Mouse (Mus musculus) retina, postnatal 7 days (tissue): ENCODE data around the gene Col4a1.

Source experiments
- DNase-seq: peaks from one replicate; pipeline ENCODE4 v3.0.0-alpha.2; 2012; ENCODE audit warnings: low read depth, low spot score

Col4a1 gene

DNA sequence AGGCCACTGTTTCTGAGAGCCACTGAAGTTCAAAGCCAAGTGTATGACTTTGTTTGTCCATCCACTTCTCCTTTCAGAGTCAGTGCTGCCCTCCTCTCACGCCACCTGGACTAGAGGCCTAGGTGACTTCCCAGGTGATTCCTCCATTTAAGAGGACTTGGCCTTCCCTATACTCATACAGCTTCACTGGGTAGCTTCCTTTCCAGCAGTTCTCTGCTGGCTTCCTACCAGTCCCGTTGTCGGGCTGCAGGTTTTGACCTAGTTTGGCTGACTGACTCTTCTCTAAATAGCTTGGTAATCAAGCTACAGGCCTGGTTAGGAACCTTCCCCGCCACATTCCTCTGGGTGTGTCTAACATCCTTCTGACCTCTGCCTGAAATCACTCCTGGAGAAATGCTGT lies 18.9 kb upstream of the Col4a1 start:
- DNase-seq = no peak

DNA sequence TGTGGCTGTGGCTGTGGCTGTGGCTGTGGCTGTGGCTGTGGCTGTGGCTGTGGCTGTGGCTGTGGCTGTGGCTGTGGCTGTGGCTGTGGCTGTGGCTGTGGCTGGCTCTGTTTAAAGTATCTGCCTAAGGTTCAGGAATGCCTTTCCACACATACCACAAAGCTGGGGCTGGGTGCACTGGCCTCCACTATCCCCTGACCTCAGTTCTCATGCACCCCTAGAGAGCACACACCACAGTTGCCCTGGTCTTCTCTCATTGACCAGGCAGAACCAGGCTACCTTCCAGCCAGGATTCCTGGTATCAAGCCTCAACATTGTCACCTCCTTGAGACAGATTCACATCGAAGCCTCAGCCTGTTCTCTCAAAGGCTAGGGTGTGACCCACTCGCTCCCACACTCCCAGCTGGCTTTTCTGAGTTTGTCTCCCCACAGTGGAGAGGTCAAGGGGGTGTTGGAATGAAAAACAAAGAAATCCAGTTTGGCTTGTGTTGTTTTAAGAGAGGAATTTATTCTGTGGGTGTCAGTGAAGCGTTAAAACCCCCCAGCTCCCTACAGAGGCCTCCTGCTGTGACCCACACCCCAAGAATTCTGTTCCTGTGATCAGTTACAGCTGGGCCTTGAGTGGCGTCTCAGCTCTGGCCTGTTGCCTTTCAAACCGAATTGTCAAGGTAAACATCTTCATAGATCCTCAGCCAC lies 15.2 kb upstream of the Col4a1 start:
- no peak for DNase-seq

DNA sequence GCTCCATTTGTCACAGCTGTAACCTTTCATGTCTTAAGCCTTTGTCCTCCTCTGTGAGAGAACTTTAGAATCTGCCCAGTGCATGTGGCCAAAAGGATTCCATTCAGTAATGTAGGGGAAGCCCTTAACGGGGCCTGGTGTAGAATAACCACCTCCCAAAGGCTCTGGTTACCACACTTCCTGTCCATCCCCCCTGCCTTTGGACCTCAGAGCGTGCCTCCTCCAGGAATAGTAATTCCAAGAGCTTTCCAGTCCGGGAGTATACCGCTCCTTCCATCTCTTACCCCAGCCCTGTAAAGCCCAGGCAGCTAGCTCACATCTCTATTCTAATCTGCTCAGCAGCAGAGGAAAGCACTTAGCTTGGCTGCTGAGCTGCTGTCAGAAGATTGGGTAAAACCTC lies 14.7 kb upstream of the Col4a1 start:
- DNase-seq = no peak

DNA sequence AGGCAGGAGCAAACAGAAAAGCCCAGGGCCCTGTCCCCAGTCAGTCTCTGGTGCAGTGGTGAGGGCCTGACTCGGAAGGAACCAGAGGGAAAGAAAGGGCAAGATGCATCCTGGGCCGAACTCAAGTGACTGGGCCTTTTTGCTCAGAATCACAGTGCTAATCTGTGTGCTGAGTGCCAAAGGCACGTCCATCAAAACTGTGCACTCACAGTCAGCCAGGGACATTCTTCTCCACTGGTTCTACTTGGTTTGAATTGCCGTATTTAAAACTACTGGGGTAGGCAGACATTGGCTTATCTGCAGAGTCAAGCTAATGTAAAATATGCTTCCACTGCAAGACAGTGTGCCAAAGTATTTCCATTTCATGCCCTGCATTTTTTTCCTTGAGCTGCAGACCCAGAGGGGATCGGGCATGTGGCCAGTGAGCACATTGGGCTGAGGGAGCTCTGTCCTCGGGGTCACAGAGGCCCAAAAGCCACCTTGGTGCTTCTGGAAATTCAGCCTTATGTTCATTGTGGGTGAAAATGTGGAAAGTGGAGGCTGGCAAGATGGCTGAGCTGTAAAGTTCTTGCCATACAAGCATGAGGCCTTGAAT lies 12.3 kb upstream of the Col4a1 start:
- no peak for DNase-seq

DNA sequence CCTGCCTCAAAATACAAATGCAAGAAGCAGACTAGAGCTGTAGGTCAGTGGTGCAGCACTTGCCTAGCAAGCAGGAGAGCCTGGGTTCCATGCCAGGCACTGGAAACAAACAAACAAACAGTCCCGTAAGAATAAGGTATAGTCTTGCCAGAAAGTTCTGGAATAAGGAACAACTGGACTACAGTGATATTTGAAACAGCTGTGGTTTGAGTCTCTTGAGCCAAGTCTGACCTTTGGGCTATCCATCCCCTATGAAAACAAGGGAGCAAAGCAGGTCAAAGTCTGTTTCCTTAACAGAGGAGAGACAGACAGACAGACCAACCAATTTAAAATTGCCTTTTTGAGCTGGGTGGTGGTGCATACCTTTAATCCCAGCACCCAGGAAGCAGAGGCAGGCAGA lies 11.1 kb upstream of the Col4a1 start:
- no peak for DNase-seq

DNA sequence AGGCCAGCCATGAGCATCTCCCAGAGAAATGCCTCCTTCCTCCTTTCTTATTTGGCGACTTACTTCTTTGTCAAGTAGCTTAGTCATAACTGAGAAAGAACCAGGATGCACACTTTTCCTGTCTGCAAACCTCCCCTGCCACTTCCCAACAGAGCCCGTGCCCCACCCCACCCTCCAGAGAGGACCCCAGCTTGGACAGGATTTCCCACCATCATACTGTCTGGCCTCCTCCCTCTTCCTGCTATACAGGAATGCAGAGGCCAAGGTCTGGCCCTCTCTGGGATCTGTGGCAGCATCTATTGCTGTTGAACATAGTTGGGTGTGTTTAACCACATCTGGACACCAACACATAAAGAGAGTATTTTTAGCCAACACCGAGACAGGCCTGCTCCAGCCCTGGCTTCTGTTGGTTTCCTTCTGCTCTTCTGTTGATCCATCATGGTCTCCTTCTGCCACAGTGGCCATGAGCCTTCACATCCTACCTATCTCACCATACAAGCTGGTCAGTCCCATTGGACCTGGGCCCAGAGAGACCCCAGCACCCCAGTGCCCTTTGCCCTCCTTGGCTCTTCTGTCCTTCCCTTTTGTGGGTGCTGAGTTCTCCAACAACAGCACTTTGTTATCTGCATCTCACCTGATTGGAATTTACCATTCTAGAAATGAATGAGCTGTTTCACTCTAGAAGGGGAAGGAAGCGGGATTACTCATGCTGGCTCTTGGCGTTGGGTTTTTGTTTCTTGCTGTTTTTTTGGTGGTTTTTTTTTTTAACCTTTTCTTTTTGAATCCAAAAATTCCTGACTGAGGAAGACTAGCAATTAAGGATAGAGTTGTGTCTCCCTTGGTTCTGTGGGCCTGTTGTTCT lies 10.3 kb upstream of the Col4a1 start:
- no peak for DNase-seq

DNA sequence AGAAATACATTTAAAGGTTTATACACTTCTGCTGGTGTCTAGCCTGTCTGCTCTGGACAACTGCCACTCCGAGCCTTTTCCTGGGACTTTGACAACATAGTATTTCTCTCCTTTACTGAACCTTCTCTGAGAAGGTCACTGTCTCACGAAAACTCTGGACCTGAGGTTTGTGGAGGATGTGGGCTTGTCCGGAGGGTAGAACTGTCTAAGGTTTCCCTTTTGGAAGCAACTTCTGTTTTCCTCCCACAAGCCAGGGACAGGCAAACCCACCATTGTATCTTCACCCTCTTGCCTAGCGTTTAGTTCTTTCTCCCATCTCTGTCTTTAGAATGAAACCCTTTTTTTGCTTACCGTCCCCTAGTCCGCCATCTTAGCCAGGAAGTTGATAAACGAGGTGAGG lies 9.2 kb upstream of the Col4a1 start:
- no peak for DNase-seq

DNA sequence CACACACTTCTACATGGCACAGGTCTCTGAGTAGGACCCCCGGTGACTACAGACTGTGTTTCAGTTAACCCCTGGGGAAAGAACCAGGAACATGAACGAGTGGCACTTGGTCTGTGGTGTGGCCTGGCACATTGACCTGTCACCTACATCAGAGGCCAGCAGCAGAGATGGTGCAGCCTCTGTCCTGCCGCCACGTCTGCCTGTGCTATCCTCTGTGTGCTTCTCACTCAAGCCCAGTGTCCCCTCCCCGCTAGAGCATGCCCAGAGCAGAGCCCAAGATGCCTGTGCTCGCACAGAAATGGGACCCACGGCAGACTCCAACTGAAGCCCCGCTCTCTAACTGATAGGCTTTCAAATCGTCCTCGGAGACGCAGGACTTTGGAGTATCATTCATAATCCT lies 6.8 kb upstream of the Col4a1 start:
- no peak for DNase-seq

DNA sequence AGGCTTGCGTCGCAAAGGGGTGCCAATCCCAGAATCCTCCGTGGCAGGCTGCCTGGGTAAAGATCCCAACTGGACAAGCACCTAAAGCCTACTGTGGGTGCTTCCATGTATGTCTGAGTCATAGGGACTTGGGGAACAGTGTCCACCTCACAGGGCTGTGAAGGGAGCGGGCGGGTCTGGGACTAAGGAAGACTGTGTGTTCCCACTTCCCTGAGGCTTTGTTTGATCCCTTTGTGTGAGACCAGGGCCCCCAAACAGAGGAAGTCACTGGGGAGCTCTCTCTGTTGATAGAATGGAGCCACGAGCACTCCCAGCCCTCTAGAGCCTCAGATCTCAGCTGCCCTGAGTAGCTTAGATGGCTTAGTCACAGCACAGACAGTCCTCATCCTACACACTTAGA lies 3.5 kb upstream of the Col4a1 start:
- no peak for DNase-seq

DNA sequence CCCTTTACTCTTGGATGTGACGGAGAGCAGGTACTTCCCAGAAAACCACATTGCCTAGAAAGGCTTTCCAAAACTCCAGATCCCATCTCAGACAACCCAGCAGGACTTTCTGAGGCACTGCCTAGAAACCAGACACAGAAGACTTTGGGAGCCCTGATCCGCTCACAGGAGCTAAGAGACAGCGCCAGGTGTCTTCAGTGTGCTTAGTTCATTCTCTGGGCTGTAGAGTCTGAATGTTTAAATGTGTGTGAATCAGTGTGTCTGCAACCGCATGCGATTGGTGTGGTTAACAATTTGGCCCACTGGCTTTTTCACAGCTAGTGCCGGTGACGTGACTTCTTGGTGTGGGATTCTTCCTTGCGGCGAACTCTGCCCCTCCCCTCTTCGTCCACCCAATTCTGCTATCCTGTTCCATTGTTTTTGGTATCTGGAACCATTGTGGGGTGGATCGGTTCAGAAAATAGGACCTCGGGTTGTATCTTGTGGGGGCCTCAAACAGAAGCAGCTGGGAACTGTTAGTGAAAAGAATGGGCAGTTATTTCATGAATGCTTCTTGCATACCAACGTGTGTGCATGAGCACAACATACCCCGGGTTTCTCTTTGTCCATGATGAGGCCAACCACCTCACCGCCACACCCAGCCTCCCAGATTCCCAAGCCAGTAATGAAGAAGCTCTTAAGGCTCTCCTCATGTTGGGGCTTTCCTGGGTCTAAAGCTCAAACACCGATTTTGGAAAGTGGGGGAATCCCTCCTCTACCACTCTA lies 2.7 kb upstream of the Col4a1 start:
- DNase-seq = no peak

DNA sequence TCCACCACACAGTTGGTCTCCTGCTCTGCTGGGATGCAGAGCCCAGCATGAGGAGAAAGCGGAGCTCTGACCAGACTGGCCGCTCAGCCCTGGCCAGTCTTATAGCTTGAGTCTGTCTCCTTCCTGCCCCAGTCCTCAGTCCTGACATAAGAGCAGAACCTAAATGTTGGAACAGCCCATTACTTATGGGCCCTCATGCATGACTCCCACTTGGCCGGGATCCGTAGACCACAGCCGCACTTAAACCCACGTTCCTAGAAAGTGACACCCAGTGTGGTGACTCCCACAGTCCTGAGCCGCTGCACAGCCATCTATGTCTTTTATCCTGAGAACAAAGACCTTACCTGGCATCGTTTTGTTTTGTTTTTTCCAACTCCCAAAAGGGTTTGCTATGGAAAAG lies 2.0 kb upstream of the Col4a1 start:
- DNase-seq = no peak

DNA sequence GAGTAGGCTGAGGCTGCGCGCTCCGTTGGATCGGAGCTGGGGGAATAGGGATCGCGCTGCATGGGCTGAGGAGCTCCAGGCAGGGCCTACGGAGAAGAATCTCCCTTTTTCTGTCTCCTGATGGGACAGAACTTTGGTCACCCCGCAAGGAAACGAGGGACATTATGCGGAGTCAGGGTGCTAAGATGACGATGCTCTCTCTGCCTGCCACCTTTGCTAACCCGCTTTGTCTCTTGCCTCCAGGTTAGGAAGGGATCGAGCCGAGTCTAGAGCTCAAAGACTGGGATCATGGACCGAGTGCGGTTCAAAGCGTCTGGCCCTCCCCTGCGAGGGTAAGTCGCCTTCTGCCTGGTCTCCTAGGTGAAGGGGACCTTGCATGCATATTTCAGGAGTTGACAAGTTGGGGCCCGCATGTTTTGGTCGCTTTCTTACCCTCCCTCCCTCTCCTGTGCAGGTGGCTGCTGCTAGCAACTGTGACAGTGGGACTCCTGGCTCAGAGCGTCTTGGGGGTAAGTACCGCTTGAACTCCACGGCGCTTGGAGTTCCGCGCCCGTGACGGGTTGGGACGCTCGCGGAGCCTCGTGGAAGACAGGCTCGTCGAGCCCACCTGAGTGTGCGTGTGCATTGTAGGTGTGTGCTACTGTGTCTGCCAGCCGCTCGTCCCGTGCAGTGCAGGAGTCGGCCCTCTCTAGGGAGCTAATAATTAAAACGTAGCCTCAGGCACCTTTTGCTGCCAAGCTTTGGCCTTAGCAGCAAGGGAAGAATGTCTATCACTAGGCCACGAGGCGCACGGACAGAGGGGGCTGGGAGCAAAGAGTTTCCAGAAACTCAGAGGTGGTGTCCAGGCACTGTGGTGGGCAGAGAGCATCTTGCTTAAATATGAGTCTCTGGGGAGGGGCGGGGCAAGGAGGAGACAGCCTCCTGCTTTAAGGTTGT lies 818 bp upstream of the Col4a1 start:
- DNase-seq = no peak

DNA sequence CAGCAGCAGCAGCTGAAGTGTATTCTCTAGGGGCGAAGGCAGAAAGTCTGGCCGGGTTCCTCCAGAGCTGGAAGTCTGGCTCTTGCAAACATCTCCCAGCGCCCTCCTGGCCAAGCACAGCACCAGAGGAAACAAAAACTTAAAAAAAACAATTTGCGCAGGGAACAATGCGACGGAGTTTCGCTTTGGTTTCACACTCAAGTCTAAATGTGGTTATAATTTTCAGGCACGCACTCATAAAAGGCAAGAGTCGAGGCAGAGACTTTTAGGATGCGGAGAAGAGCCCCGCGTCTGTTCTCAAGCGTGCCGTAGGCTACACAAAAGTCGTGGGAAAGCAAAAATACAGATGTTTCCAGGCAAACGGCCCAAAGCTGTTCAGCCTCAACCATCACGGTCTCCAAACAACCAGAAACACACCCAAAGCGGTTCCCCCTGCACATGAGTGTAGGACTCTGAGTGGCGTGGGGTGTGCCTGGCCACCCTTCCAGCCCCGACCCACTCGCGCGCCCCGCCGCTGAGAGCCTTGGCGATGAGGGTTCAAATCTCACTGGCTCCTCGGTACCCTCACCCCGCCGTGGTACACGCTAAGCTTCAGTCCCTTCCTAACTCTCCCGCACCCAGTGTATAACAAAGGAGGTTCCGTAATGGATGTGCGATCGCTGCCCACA lies 811 bp downstream of the Col4a1 start:
- DNase-seq = no peak

DNA sequence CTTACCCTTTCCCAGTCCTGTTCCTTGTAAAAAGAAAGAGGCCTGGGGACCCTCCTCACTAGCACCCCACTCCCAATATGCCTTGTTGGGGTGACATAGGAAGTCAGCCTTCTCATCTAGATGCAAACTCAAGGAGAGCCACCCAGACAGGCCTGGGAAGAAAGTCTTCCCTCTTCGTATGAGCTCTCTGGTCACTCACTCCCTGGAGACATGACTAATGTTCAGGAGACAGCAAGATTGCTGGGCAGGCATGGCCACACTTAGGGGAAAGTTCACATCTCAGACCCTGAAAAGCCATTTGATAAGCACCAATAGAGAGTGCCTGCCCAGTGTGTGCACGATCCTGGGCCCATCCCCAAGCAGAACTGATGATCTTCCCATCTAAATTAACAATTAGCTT lies 2.6 kb downstream of the Col4a1 start:
- no peak for DNase-seq

DNA sequence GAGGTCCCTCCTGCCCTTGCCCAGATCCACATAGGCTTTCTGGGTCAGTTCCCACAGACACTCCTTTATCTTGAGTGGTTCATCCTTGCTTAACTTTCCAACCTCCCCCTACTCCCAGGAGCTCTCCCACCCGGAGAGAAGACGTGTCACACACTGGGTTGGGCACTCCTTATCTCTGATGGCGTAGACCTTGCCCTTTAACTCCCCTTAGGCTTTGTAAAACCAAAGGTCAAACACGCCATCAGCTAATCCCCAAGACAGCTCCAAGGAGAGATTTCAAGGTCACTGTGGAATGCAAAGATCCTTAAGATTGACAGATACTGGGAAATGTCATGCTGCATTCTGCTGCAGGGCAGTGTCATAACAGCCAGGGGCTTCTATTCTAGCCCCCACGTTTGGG lies 3.4 kb downstream of the Col4a1 start:
- DNase-seq = no peak

DNA sequence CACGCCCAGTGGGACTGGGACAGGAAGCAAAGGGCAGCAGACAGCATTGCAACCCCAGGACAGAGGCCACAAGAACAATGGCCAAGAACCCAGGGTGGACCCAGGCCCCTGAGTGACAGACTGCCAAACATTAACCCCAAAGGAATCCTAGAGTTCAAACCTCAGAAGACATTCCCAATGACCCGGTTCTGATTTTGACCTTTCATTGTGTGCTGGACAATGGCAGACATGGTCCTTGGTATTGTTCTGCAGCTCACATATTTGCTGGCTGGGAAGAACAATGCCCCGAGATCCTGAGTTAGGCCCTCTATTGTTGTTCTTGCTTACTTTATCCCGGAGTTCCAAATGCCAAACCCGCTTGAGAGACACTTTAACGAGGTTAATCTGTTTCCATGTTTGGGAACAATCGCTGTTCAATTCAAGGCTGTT lies 4.0 kb downstream of the Col4a1 start:
- no peak for DNase-seq

DNA sequence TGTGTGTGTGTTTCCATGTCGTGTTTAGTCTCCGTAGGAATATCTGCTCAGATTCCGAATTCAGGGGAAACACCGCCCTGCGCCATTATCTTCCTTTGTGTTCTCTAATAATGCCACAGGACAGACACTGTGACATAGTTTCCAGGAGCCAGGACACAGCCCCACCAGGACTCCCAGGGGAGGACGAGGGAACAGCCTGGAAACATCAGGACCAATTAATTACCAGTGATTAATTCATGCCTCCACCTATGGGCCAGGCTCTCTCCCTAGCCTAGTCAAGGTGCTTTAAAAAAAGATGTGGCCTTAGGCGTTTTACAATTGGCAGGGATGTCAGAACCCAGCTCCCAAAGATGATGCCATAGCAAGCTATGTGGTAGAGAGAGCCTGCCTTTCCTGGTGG lies 5.2 kb downstream of the Col4a1 start:
- DNase-seq = no peak

DNA sequence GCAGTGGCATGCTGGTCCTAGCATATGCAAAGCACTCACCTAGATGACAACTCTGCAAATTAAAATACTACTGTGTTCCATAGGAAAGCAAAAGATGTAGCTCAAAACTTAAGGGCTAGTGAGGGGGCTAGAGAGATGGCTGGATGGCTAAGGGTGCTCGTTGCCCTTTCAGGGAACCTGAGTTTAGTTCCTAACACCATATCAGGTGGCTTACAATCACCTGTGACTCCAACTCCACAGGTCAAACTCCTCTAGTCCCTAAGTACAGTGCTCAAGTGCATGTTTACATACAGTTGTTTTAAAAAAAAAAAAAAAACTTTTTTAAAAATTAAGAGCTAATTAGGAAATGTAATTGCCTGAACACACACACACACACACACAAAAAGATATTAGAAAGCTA lies 7.1 kb downstream of the Col4a1 start:
- DNase-seq = no peak

DNA sequence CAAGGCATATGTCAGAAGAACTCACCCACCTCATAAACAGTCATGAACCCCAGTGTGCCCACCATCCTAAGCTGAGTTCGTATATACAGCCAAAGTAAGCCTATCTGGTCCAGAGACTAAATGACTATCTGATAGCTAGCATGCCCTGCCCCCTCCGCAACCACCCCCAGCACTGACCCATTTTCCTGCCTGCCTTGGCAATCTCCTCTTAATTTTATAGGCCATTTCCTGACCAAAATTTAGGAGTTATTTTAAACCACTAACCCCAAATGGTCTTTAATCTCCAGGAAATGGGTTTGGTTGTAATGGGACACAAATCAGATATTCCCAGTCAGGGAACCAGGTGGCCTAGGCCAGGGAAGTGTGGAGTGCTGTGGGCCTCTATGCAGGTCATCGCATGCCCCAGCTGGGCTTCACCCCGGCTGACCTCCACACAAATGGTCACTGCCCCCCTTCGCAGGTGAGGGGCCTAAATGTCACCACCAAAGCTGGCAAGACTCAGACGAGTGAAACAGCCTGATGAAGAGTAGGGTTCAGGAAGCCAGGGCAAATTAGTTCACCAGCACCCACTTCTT lies 8.5 kb downstream of the Col4a1 start:
- no peak for DNase-seq

DNA sequence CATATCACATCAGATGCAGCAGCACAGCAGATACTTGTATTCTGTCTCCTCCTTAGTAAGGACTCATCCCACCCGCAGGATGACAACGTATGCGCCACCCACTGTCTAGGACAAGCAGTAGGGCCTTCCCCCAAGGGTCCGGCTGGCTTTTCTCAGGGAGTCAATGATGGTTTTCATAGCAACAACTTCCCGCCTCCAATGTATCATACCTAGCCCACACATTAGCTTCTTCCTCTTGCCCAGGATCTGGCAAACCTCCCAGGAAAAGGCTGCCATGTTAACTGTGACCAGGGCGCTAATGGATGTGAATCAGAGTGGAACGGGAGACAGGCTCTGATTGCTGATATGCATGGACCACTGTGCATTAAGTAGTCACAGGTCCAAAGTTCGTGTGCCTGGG lies 12.2 kb downstream of the Col4a1 start:
- no peak for DNase-seq
